Mouse (Mus musculus) heart, embryonic 14.5 days (tissue): ENCODE measurements at regions not wholly inside any gene's neighbourhood (a gene's known extent, or its start where the extent isn't known, plus 50 kb on each side); places are given as distances from the start of the nearest gene placed in this dataset.

Source experiments
- ATAC-seq: fragments of 200-750 bp; cut with Nextera tagmentation; 2 replicates; pipeline ENCODE4 v1.8.0; 2017; ENCODE audit warnings: low read depth, moderate TSS enrichment; ENCODE audit not compliant: insufficient number of reproducible peaks, insufficient read depth, low FRiP score
- H3K27ac ChIP-seq, 2 experiments: fragments of 200-500 bp in 1 of 2; fragments of 300-500 bp in 1 of 2; sonication (generic) in 1 of 2; replicated peaks in 1 of 2; 2 replicates each; pipeline ENCODE4 v1.5.1; 2012 to 2014; ENCODE audit warnings: low read depth in 2 of 2, low read length in 2 of 2, control low read depth in 1 of 2, mild to moderate bottlenecking in 1 of 2, mixed read lengths in 1 of 2; ENCODE audit not compliant: control insufficient read depth in 1 of 2, insufficient read depth in 1 of 2
- H3K27me3 ChIP-seq: fragments of 300-500 bp; sonication (generic); 2 replicates; pipeline ENCODE4 v1.6.1; 2014; ENCODE audit warnings: mild to moderate bottlenecking, low read length, control low read depth; ENCODE audit not compliant: control insufficient read depth, insufficient read depth
- H3K36me3 ChIP-seq: fragments of 300-500 bp; sonication (generic); 2 replicates; pipeline ENCODE4 v1.6.1; 2014; ENCODE audit warnings: mild to moderate bottlenecking, control low read depth, low read length, mixed read lengths; ENCODE audit not compliant: control insufficient read depth, insufficient read depth
- H3K4me1 ChIP-seq, 2 experiments: fragments of 200-500 bp in 1 of 2; fragments of 300-500 bp in 1 of 2; sonication (generic) in 1 of 2; 2 replicates each; pipeline ENCODE4 v1.6.1; 2012 to 2014; ENCODE audit warnings: low read length in 2 of 2, control low read depth in 1 of 2, mixed read lengths in 1 of 2; ENCODE audit not compliant: control insufficient read depth in 2 of 2, insufficient read depth in 2 of 2
- H3K4me2 ChIP-seq: fragments of 300-500 bp; sonication (generic); 2 replicates; pipeline ENCODE4 v1.6.1; 2014; ENCODE audit warnings: mild to moderate bottlenecking, low read length
- H3K4me3 ChIP-seq, 2 experiments: fragments of 200-500 bp in 1 of 2; fragments of 300-500 bp in 1 of 2; sonication (generic) in 1 of 2; 2 replicates each; pipeline ENCODE4 v1.5.1; 2012 to 2014; ENCODE audit warnings: low read length in 2 of 2, mild to moderate bottlenecking in 2 of 2, control low read depth in 1 of 2, low read depth in 1 of 2, moderate library complexity in 1 of 2; ENCODE audit not compliant: control insufficient read depth in 1 of 2, insufficient read depth in 1 of 2
- H3K9ac ChIP-seq: fragments of 300-500 bp; sonication (generic); 2 replicates; pipeline ENCODE4 v1.6.1; 2014; ENCODE audit warnings: mild to moderate bottlenecking, low read length
- H3K9me3 ChIP-seq: fragments of 300-500 bp; sonication (generic); 2 replicates; pipeline ENCODE4 v1.6.1; 2016; ENCODE audit warnings: low read length, control low read depth; ENCODE audit not compliant: control insufficient read depth
- WGBS: fragments of 180-500 bp; shearing (Covaris S2); extraction: QIAGEN DNeasy Blood & Tissue Kit; methylation state at CpG from one replicate; pipeline ENCODE4 v1.1.7; 2014; 5-methylcytosine and 5-hydroxymethylcytosine counted together

- 30% methylated on average over 6 of the region's 6 CpGs for WGBS
- ATAC-seq = no peak
- peaks cover 3% of the 10 kb centered on the region; the same call in 1 of the 2 replicates for H3K27me3 ChIP-seq
Measured at GRCm38 (mm10) chr8:25392766-25393166, 568.6 kb upstream of the Adam5 start.

GRCm38 (mm10) chr8:25389947-25390346, 565.8 kb upstream of the Adam5 start:
- Histone ChIP-seq H3K4me2 (no peak overlapping the region), H3K4me1 (peaks cover 3% of the 10 kb centered on the region in 2 experiments; a peak in 1 of 4 replicates), H3K4me3 (no peak overlapping the region), H3K9ac (no peak overlapping the region), H3K27ac (no peak overlapping the region), H3K36me3 (no peaks in the 10 kb centered on the region), H3K9me3 (no peaks in the 10 kb centered on the region), H3K27me3 (no peaks in the 10 kb centered on the region)
- ATAC-seq = no peak
- WGBS = 52% methylated on average over 9 of the region's 10 CpGs

More at GRCm38 (mm10) chr8:25392766-25393166, 568.6 kb upstream of the Adam5 start:
- no peaks in the 10 kb centered on the region for H3K36me3 ChIP-seq
- no peak overlapping the region for H3K4me3 ChIP-seq
- no peaks in the 10 kb centered on the region for H3K9me3 ChIP-seq
- H3K4me1 ChIP-seq = peaks cover 3% of the 10 kb centered on the region in 2 experiments; a peak in 1 of 4 replicates
- H3K4me2 ChIP-seq = no peak overlapping the region
- H3K9ac ChIP-seq = no peak overlapping the region
- H3K27ac ChIP-seq = no peak overlapping the region

- 41% methylated on average over 10 of the region's 10 CpGs for WGBS
- H3K9me3 ChIP-seq = no peaks in the 10 kb centered on the region
- peaks cover 3% of the 10 kb centered on the region in 2 experiments; a peak in 1 of 4 replicates for H3K4me1 ChIP-seq
- no peak overlapping the region for H3K9ac ChIP-seq
- no peak for ATAC-seq
- H3K4me2 ChIP-seq = no peak overlapping the region
- no peak overlapping the region for H3K4me3 ChIP-seq
- H3K27ac ChIP-seq = no peak overlapping the region
- H3K36me3 ChIP-seq = no peaks in the 10 kb centered on the region
- no peaks in the 10 kb centered on the region for H3K27me3 ChIP-seq
Measured at GRCm38 (mm10) chr8:25389371-25389855, 565.2 kb upstream of the Adam5 start.

GRCm38 (mm10) chr8:25388811-25389210, 564.6 kb upstream of the Adam5 start:
- no peaks in the 10 kb centered on the region for H3K27me3 ChIP-seq
- H3K9me3 ChIP-seq = no peaks in the 10 kb centered on the region
- no peak overlapping the region for H3K27ac ChIP-seq
- no peak overlapping the region for H3K9ac ChIP-seq
- H3K4me2 ChIP-seq = no peak overlapping the region
- peaks cover 3% of the 10 kb centered on the region in 2 experiments; a peak in 1 of 4 replicates for H3K4me1 ChIP-seq
- no peaks in the 10 kb centered on the region for H3K36me3 ChIP-seq
- no peak overlapping the region for H3K4me3 ChIP-seq
- no peak; the same call in 1 of the 2 replicates for ATAC-seq
- 51% methylated on average over 9 of the region's 9 CpGs for WGBS

- no peaks in the 10 kb centered on the region for H3K36me3 ChIP-seq
- H3K4me3 ChIP-seq = no peak overlapping the region
- WGBS = 78% methylated on average over 5 of the region's 5 CpGs
- 0 out of 2 replicates have a peak, but pooled peaks cover 4% of the 10 kb centered on the region for H3K9me3 ChIP-seq
- no peak overlapping the region for H3K9ac ChIP-seq
- H3K27me3 ChIP-seq = no peaks in the 10 kb centered on the region
- H3K4me2 ChIP-seq = no peak overlapping the region
- no peak for ATAC-seq
- H3K4me1 ChIP-seq = peaks cover 2 to 3% of the 10 kb centered on the region in 2 experiments; a peak in 1 of 4 replicates
- H3K27ac ChIP-seq = no peak overlapping the region
Measured at GRCm38 (mm10) chr8:25385186-25385585, 561.0 kb upstream of the Adam5 start.

GRCm38 (mm10) chr8:25384591-25384990, 560.4 kb upstream of the Adam5 start:
- no peaks in the 10 kb centered on the region for H3K36me3 ChIP-seq
- ATAC-seq = no peak

GRCm38 (mm10) chr8:25373276-25373675, 549.1 kb upstream of the Adam5 start:
- no peak overlapping the region for H3K4me3 ChIP-seq
- 61% methylated on average over 8 of the region's 8 CpGs for WGBS
- ATAC-seq = no peak
- H3K9me3 ChIP-seq = no peaks in the 10 kb centered on the region
- H3K9ac ChIP-seq = no peak overlapping the region
- H3K36me3 ChIP-seq = no peaks in the 10 kb centered on the region
- no peak overlapping the region for H3K4me2 ChIP-seq
- peaks cover 9% of the 10 kb centered on the region; the same call in 1 of the 2 replicates for H3K27me3 ChIP-seq
- H3K4me1 ChIP-seq = no peaks in the 10 kb centered on the region; a peak in 2 of 4 replicates
- H3K27ac ChIP-seq = no peak overlapping the region

More at GRCm38 (mm10) chr8:25384591-25384990, 560.4 kb upstream of the Adam5 start:
- H3K27ac ChIP-seq = no peak overlapping the region
- H3K9me3 ChIP-seq = 0 out of 2 replicates have a peak, but pooled peaks cover 7% of the 10 kb centered on the region
- no peak overlapping the region for H3K4me3 ChIP-seq
- H3K9ac ChIP-seq = no peak overlapping the region
- 69% methylated on average over 2 of the region's 2 CpGs for WGBS
- H3K4me1 ChIP-seq = peaks cover 0 to under 1% of the 10 kb centered on the region in 2 experiments; a peak in 1 of 4 replicates
- H3K27me3 ChIP-seq = no peaks in the 10 kb centered on the region
- no peak overlapping the region for H3K4me2 ChIP-seq

GRCm38 (mm10) chr8:25370947-25371346, 546.8 kb upstream of the Adam5 start:
- no peak for ATAC-seq
- no peak overlapping the region for H3K9ac ChIP-seq

More at GRCm38 (mm10) chr8:25370947-25371346, 546.8 kb upstream of the Adam5 start:
- no peaks in the 10 kb centered on the region for H3K36me3 ChIP-seq
- H3K9me3 ChIP-seq = no peaks in the 10 kb centered on the region
- H3K27me3 ChIP-seq = peaks cover 11% of the 10 kb centered on the region; the same call in 1 of the 2 replicates
- H3K4me2 ChIP-seq = no peak overlapping the region
- no peak overlapping the region for H3K27ac ChIP-seq
- no peaks in the 10 kb centered on the region; a peak in 2 of 4 replicates for H3K4me1 ChIP-seq
- no peak overlapping the region for H3K4me3 ChIP-seq
- 29% methylated on average over 10 of the region's 11 CpGs for WGBS
